Mouse (Mus musculus): ENCODE measurements at regions not wholly inside any gene's neighbourhood (a gene's known extent, or its start where the extent isn't known, plus 50 kb on each side); places are given as distances from the start of the nearest gene placed in this dataset.
"Not testable (repeated sequence)": the region's sequence is repeated elsewhere in the genome, so short reads cannot be mapped to it uniquely, and the experiment has no call there.

DNA sequence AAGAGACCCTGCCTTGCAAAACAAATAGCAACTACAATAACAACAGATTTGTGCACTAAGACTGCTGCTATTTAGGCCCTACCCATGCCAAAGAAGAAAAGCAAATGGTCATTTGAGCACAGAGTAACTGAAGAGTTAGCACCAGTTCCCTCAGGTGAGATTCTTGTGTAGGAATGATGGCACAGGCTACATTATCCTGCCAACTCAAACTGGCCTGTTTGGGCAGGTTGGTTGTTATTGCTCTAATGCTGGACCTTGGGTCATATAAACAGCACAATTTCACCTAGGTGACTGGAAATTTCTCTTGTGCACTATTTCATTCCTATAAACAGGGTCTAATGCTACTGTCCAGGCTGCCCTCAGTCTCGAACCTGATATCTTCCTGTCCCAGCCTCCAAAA, 79.7 kb upstream of the Trim24 start:
- WGBS = 92% methylated on average over 1 of the region's 1 CpGs
- H3K27me3 ChIP-seq (ENCODE audit: insufficient read depth, low read length) = no peaks in the 10 kb centered on the region
- H3K36me3 ChIP-seq (ENCODE audit: insufficient read depth, low read length) = no peaks in the 10 kb centered on the region
- H3K9ac ChIP-seq (replicated peaks; ENCODE audit: low read length) = no peak overlapping the region
- no peak overlapping the region for H3K4me2 ChIP-seq (ENCODE audit: low read depth, low read length)
- no peak overlapping the region for H3K27ac ChIP-seq
- no peak for TF ChIP-seq CTCF (IDR thresholded peaks at IDR 0.05; ENCODE audit: low read depth)
- no peak for ATAC-seq
- no peaks in the 10 kb centered on the region for H3K9me3 ChIP-seq (ENCODE audit: low read length)
- H3K4me3 ChIP-seq (ENCODE audit: low read length) = no peak overlapping the region
- H3K4me1 ChIP-seq (ENCODE audit: insufficient read depth, low read length) = no peaks in the 10 kb centered on the region
- no peak for DNase-seq (ENCODE audit: low spot score)

DNA sequence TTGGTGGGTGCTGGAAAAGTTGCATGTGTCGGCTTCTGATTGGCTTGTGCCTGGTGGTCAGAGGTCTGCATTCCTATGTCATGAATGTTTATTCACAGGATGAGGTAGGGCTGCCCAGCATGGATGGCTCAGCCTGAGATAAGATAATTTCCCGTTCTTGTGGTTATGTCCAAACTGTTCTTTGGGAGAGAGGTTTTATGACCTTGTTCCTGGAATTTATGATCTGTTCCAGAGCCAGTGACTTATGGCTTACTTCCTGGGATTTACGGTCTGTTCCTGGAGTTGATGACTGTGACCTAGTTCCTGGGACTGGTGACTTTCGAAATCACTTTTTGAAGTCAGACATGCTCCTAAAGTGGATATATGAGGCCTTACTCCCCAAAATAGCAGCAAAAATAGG, 76.4 kb upstream of the Trim24 start:
- Histone ChIP-seq H3K27me3 (ENCODE audit: insufficient read depth, low read length) (no peaks in the 10 kb centered on the region), H3K4me3 (ENCODE audit: low read length) (no peak overlapping the region), H3K27ac (no peak overlapping the region), H3K9me3 (ENCODE audit: low read length) (no peaks in the 10 kb centered on the region; the same call in 1 of the 2 replicates), H3K9ac (replicated peaks; ENCODE audit: low read length) (no peak overlapping the region), H3K36me3 (ENCODE audit: insufficient read depth, low read length) (no peaks in the 10 kb centered on the region), H3K4me2 (ENCODE audit: low read depth, low read length) (no peak overlapping the region), H3K4me1 (ENCODE audit: insufficient read depth, low read length) (no peaks in the 10 kb centered on the region)
- TF ChIP-seq CTCF (IDR thresholded peaks at IDR 0.05; ENCODE audit: low read depth) = no peak
- no peak for DNase-seq (ENCODE audit: low spot score)
- WGBS = 92% methylated on average over 4 of the region's 4 CpGs
- no peak for ATAC-seq

DNA sequence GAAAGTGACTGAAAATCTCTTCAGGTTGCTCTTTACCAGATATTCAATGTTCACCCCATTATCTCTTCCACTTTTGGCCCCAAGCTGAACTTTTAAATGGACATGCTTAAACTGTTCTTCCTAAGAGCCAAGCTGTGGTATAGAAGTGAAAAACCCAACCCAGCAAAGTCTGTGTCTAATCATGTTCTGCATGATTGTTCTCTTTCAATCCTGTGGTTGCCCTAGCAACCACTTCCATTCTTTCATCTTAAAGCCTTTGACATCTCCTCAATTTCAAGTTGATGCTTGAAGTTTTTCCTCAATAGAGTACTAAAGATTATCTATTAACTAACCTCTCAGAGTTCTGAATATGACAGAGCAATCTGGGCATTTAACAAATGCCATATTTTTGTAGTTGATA, 75.6 kb upstream of the Trim24 start:
- ATAC-seq (no peak), DNase-seq (ENCODE audit: low spot score) (no peak)
- no peak overlapping the region for H3K4me2 ChIP-seq (ENCODE audit: low read depth, low read length)
- no peaks in the 10 kb centered on the region for H3K4me1 ChIP-seq (ENCODE audit: insufficient read depth, low read length)
- H3K27ac ChIP-seq = no peak overlapping the region
- no peak overlapping the region for H3K4me3 ChIP-seq (ENCODE audit: low read length)
- no peak overlapping the region for H3K9ac ChIP-seq (replicated peaks; ENCODE audit: low read length)
- H3K27me3 ChIP-seq (ENCODE audit: insufficient read depth, low read length) = no peaks in the 10 kb centered on the region
- H3K9me3 ChIP-seq (ENCODE audit: low read length) = no peaks in the 10 kb centered on the region; the same call in 1 of the 2 replicates
- H3K36me3 ChIP-seq (ENCODE audit: insufficient read depth, low read length) = no peaks in the 10 kb centered on the region
- TF ChIP-seq CTCF (IDR thresholded peaks at IDR 0.05; ENCODE audit: low read depth) = no peak

DNA sequence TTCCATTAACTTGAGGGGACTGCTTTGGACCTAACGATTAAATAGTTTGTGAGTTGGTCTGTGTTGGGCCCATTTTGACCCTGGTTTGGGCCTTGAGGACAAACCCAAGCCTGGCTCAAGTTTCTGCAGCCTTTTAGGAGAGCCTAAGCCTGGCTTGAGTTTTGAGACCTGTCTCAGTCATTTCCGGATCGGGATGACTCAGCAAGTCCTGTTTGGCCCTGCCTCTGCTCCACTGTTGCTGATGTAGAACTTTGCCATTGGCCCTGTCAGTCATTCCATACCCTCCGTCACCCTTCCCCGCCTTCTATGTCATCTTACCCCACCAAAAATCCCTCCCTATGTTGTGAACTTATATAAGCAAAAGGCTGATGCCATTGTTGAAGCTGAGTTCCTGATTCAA, 67.4 kb upstream of the Trim24 start:
- Histone ChIP-seq H3K9ac (replicated peaks; ENCODE audit: low read length) (no peak overlapping the region), H3K4me3 (ENCODE audit: low read length) (no peak overlapping the region), H3K9me3 (ENCODE audit: low read length) (peaks cover 5% of the 10 kb centered on the region; the same call in 1 of the 2 replicates), H3K27me3 (ENCODE audit: insufficient read depth, low read length) (no peaks in the 10 kb centered on the region), H3K27ac (no peak overlapping the region), H3K4me1 (ENCODE audit: insufficient read depth, low read length) (no peaks in the 10 kb centered on the region), H3K36me3 (ENCODE audit: insufficient read depth, low read length) (no peaks in the 10 kb centered on the region), H3K4me2 (ENCODE audit: low read depth, low read length) (no peak overlapping the region)
- TF ChIP-seq CTCF (IDR thresholded peaks at IDR 0.05; ENCODE audit: low read depth) = no peak
- ATAC-seq = no peak
- WGBS = 97% methylated on average over 5 of the region's 5 CpGs
- no peak for DNase-seq (ENCODE audit: low spot score)

DNA sequence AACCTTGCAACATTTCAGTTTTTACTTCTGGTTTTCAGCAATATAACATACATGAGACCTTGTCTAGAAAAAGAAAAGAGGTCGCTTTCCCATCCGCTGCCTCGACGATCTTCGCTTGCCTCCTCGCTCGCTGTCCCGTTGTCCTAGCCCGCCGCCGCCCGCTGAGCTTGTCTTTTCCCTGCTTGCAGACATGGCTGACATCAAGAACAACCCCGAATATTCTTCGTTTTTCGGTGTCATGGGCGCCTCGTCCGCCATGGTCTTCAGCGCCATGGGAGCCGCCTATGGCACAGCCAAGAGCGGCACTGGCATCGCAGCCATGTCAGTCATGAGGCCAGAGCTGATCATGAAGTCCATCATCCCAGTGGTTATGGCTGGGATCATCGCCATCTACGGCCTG, 64.7 kb upstream of the Trim24 start:
- not testable (repeated sequence) for H3K27me3 ChIP-seq (ENCODE audit: insufficient read depth, low read length); H3K36me3 ChIP-seq (ENCODE audit: insufficient read depth, low read length); H3K9ac ChIP-seq (replicated peaks; ENCODE audit: low read length); ATAC-seq; H3K4me3 ChIP-seq (ENCODE audit: low read length); H3K9me3 ChIP-seq (ENCODE audit: low read length); DNase-seq (ENCODE audit: low spot score); H3K4me2 ChIP-seq (ENCODE audit: low read depth, low read length); H3K4me1 ChIP-seq (ENCODE audit: insufficient read depth, low read length); H3K27ac ChIP-seq
- 97% methylated on average over 24 of the region's 24 CpGs for WGBS

DNA sequence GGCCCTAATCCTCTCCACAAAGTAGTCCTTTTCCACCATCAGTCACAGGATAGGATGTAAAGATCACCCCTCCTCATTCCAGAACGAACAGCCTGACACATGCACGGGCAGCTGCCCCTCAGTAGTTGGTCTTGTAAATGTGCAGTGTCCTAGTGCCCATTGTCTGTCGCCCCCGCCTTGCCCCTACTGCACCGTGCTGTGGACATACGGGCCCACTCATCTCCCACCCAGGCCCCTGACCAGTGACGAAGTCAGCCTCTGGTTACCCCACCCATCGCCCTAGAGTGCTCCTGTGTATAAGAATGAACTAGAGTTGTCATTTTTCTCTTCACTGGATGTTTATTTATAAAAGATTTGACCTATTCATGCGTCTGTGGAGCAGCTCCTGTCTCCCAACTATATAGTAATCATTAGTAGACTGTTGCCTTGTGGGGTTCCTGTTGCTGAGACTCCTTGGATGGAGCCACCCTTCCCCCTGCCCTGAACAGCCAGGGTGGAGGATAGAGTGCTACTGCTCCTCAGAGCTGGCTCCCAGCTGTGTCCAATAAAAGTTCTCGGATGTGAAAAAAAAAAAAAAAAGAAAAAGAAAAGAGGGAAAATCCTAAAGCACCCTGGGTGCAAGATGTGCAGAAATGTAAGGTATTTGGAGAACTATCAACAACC, 64.0 kb upstream of the Trim24 start:
- H3K27ac ChIP-seq; H3K9me3 ChIP-seq (ENCODE audit: low read length); H3K4me2 ChIP-seq (ENCODE audit: low read depth, low read length); H3K36me3 ChIP-seq (ENCODE audit: insufficient read depth, low read length); H3K4me1 ChIP-seq (ENCODE audit: insufficient read depth, low read length); H3K4me3 ChIP-seq (ENCODE audit: low read length); DNase-seq (ENCODE audit: low spot score); H3K27me3 ChIP-seq (ENCODE audit: insufficient read depth, low read length); H3K9ac ChIP-seq (replicated peaks; ENCODE audit: low read length): not testable (repeated sequence)
- WGBS = 75% methylated on average over 1 of the region's 10 CpGs
- ATAC-seq = peak; percentile 61

DNA sequence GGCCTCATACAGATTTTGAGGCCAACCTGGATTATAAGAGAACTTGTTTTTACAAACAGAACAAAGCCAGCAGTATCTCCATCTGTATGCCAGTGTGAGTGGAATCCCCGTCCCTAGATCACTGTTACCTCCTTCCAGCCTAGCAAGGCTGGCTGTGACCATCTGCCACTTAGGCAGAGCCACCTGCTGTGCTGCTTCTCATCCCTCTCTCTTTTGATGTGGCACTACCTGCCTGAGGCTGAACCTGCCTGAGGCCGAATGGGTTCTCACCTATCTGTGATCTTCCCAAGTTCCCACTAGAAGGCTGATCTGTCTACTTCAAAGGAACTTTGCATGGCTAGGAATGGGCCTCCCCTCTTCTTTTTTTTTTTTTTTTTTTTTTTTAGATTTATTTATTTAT, 55.4 kb upstream of the Trim24 start:
- not testable (repeated sequence) for H3K27ac ChIP-seq; H3K9ac ChIP-seq (replicated peaks; ENCODE audit: low read length); H3K27me3 ChIP-seq (ENCODE audit: insufficient read depth, low read length); H3K4me2 ChIP-seq (ENCODE audit: low read depth, low read length); DNase-seq (ENCODE audit: low spot score); H3K36me3 ChIP-seq (ENCODE audit: insufficient read depth, low read length); H3K9me3 ChIP-seq (ENCODE audit: low read length); ATAC-seq; H3K4me3 ChIP-seq (ENCODE audit: low read length); H3K4me1 ChIP-seq (ENCODE audit: insufficient read depth, low read length)
- 74% methylated on average over 2 of the region's 2 CpGs for WGBS
